In genomic region chr15:12066176-12066856, GRCm38 (mm10) we compare ENCODE assay signal across 8 mouse cellular contexts. TPM values are rescaled to one million over a fixed set of nuclear protein-coding genes. Genes with fewer than 3 reads are reported as not detected.
DNase-seq lines count a peak whose midpoint lies in the region; ATAC-seq and TF ChIP-seq lines count a peak whose summit lies in the region.
"Had no signal": no experiment of that assay in that cellular context is flagged by ENCODE, and none has a peak within 500 bp of the region (broad histone marks: within the 10 kb centered on the region; RNA-seq: fewer than 3 reads in every experiment).

No protein-coding gene starts in this region.

- no peak for ATAC-seq in limb, embryonic 12.5 days (ENCODE audit: insufficient number of reproducible peaks, insufficient read depth, low FRiP score, low TSS enrichment, low read depth)

- peak; percentile 73 for DNase-seq in adrenal gland, postnatal 25 days
- DNase-seq in cerebellum, postnatal 25 days = peak; percentile 72 to 81
- peak; percentile 89 to 91 for DNase-seq in heart, adult 2 months
- peak; percentile 55 to 68 for DNase-seq in kidney, adult 8-10 months
- peak; percentile 58 for DNase-seq in right cerebral cortex, adult 18-20 months
- no peak for DNase-seq in thymus, postnatal 14 days

- 0 out of 2 replicates have a peak, but pooled peaks have one; percentile 45 for TF ChIP-seq EP300 in heart, adult 2 months (IDR thresholded peaks at IDR 0.05; ENCODE audit: insufficient read depth, low read depth, low read length)

- no peak overlapping the region for H3K9ac ChIP-seq in heart, adult 2 months (ENCODE audit: low read depth, low read length)
- no peak overlapping the region for H3K9ac ChIP-seq in limb, embryonic 12.5 days (replicated peaks)

- H3K4me3 ChIP-seq in heart, adult 2 months = peak overlapping the region; percentile 37
- H3K4me3 ChIP-seq in limb, embryonic 12.5 days (replicated peaks) = no peak overlapping the region

- peaks cover 3% of the 10 kb centered on the region for H3K36me3 ChIP-seq in heart, adult 2 months (ENCODE audit: control insufficient read depth, insufficient read depth, low read length)
- H3K36me3 ChIP-seq in limb, embryonic 12.5 days = no peaks in the 10 kb centered on the region

- H3K79me2 ChIP-seq in heart, adult 2 months (replicated peaks; ENCODE audit: control insufficient read depth, insufficient read depth, low read length) = no peaks in the 10 kb centered on the region

- H3K27me3 ChIP-seq in heart, adult 2 months (ENCODE audit: control insufficient read depth, insufficient read depth, low read length) = no peaks in the 10 kb centered on the region
- no peaks in the 10 kb centered on the region for H3K27me3 ChIP-seq in limb, embryonic 12.5 days

- intact Hi-C loops in heart, adult 2 months (cut with DNase I) = loop anchor here (5.0 kb wide), 1 partner anchor 69 kb away; the partner anchor contains the start of gene Sub1

- no peak for TF ChIP-seq CTCF in heart, adult 2 months (IDR thresholded peaks at IDR 0.05)

- peaks cover 20% of the 10 kb centered on the region for H3K9me3 ChIP-seq in limb, embryonic 12.5 days

- H3K4me1 ChIP-seq in heart, adult 2 months (ENCODE audit: control insufficient read depth, insufficient read depth, low read length) = peaks cover 13% of the 10 kb centered on the region
- H3K4me1 ChIP-seq in limb, embryonic 12.5 days (replicated peaks) = peaks cover 26% of the 10 kb centered on the region

- WGBS in heart, adult 2 months = 5% methylated on average over 14 of the region's 14 CpGs
- WGBS in limb, embryonic 12.5 days = 66% methylated on average over 14 of the region's 14 CpGs

- no peak overlapping the region for H3K4me2 ChIP-seq in limb, embryonic 12.5 days

- peak overlapping the region; percentile 40 for H3K27ac ChIP-seq in heart, adult 2 months
- peak overlapping the region; percentile 82 for H3K27ac ChIP-seq in limb, embryonic 12.5 days
- H3K27ac ChIP-seq: macrophage had no signal

- no peak for TF ChIP-seq POLR2A in heart, adult 2 months (IDR thresholded peaks at IDR 0.05; ENCODE audit: insufficient read depth, low read depth, low read length)

RNA-seq across cellular contexts. Expression of gene Zfr, which starts 51.3 kb away (rescaled TPM):
- 145 and 150 TPM in 2 replicates for total RNA-seq in adrenal gland, postnatal 25 days (2021)
- 10 to 100 TPM; 76.8 to 79.8 TPM for total RNA-seq in heart, adult 2 months (2021)
- polyA plus RNA-seq in heart, adult 2 months (2012; rRNA removed) = 77.8 and 93.2 TPM in 2 replicates
- polyA plus RNA-seq in limb, embryonic 12.5 days (2016; fragmentation: Nextera tagmentation; extraction: Ambion mirVana) = 113 and 121 TPM in 2 replicates
